Mouse (Mus musculus): Measurements from ENCODE around the gene Pi16. TPM values are rescaled to one million over a fixed set of nuclear protein-coding genes. Genes with fewer than 3 reads are reported as not detected.

Pi16 gene
- polyA plus RNA-seq, 1 experiment from 2014 or later: 3.5 TPM

Other genes starting within 250 kb of the Pi16 start
- 70.1 and 70.7 TPM in 2 replicates for gene Cdkn1a, start 226.7 kb upstream of the Pi16 start, polyA plus RNA-seq (2015; fragmentation: Nextera tagmentation; extraction: Ambion mirVana)
- gene Rab44, start 203.5 kb upstream of the Pi16 start, polyA plus RNA-seq (2015; fragmentation: Nextera tagmentation; extraction: Ambion mirVana): 2.2 and 4.4 TPM in 2 replicates
- gene Cpne5, start 79.5 kb upstream of the Pi16 start, polyA plus RNA-seq (2015; fragmentation: Nextera tagmentation; extraction: Ambion mirVana): 13.3 and 14.1 TPM in 2 replicates
- gene Ppil1, start 53.5 kb upstream of the Pi16 start, polyA plus RNA-seq (2015; fragmentation: Nextera tagmentation; extraction: Ambion mirVana): 101 and 104 TPM in 2 replicates
- gene BC004004, start 48.9 kb upstream of the Pi16 start, polyA plus RNA-seq (2015; fragmentation: Nextera tagmentation; extraction: Ambion mirVana): 95.4 and 96.8 TPM in 2 replicates
- gene Mtch1, start 30.3 kb downstream of the Pi16 start, polyA plus RNA-seq (2015; fragmentation: Nextera tagmentation; extraction: Ambion mirVana): 220 and 273 TPM in 2 replicates
- gene Fgd2, start 43.2 kb downstream of the Pi16 start, polyA plus RNA-seq (2015; fragmentation: Nextera tagmentation; extraction: Ambion mirVana): 4.8 and 4.9 TPM in 2 replicates
- 14.4 and 15.7 TPM in 2 replicates for gene Pim1, start 173.1 kb downstream of the Pi16 start, polyA plus RNA-seq (2015; fragmentation: Nextera tagmentation; extraction: Ambion mirVana)
- gene Gm17657, start 232.0 kb downstream of the Pi16 start, polyA plus RNA-seq (2015; fragmentation: Nextera tagmentation; extraction: Ambion mirVana): not detected in 2 replicates
- gene Tbc1d22b, start 232.1 kb downstream of the Pi16 start, polyA plus RNA-seq (2015; fragmentation: Nextera tagmentation; extraction: Ambion mirVana): 9.1 and 9.9 TPM in 2 replicates
- gene Tmem217, start 234.7 kb downstream of the Pi16 start, polyA plus RNA-seq (2015; fragmentation: Nextera tagmentation; extraction: Ambion mirVana): 0.85 and 1.3 TPM in 2 replicates

Measured in heart, embryonic 16.5 days (tissue).